Mouse (Mus musculus) small intestine, adult 2 months (tissue): ENCODE measurements around the gene Esp8.
"Not testable (repeated sequence)": the region's sequence is repeated elsewhere in the genome, so short reads cannot be mapped to it uniquely, and the experiment has no call there.

Source experiments
- CTCF ChIP-seq: fragments of 200-500 bp; IDR thresholded peaks from 2 replicates; pipeline ENCODE4 v1.5.1; 2012; ENCODE audit warnings: low read depth, mild to moderate bottlenecking, control low read depth, inconsistent platforms, low read length, moderate library complexity, mixed read lengths; ENCODE audit not compliant: insufficient replicate concordance, insufficient read length; ENCODE audit errors: extremely low read depth
- POLR2A ChIP-seq: fragments of 200-500 bp; IDR thresholded peaks from 2 replicates; pipeline ENCODE4 v1.6.1; 2012; ENCODE audit warnings: low read depth, mild to moderate bottlenecking, control low read depth, inconsistent platforms, low read length, moderate library complexity

GRCm38 (mm10) chr17:40483566-40483965 lies 36.3 kb upstream of the Esp8 start:
- TF ChIP-seq POLR2A, CTCF: not testable (repeated sequence)
